Mouse (Mus musculus) neural tube, embryonic 15.5 days (tissue): ENCODE measurements around the gene Gm1979. TPM values are rescaled to one million over a fixed set of nuclear protein-coding genes. Genes with fewer than 3 reads are reported as not detected.
"Not testable (repeated sequence)": the region's sequence is repeated elsewhere in the genome, so short reads cannot be mapped to it uniquely, and the experiment has no call there.

Experiments used
- ATAC-seq: fragments of 200-750 bp; cut with Nextera tagmentation; 2 replicates; pipeline ENCODE4 v1.8.0; 2017; ENCODE audit warnings: mild to moderate bottlenecking, moderate TSS enrichment, moderate library complexity; ENCODE audit not compliant: low FRiP score
- H3K27ac ChIP-seq: fragments of 300-500 bp; sonication (generic); replicated peaks from 2 replicates; pipeline ENCODE4 v1.5.1; 2015; ENCODE audit warnings: mild to moderate bottlenecking, inconsistent platforms
- H3K27me3 ChIP-seq: fragments of 300-500 bp; sonication (generic); replicated peaks from 2 replicates; pipeline ENCODE4 v1.6.1; 2015; ENCODE audit warnings: inconsistent platforms
- H3K36me3 ChIP-seq: fragments of 300-500 bp; sonication (generic); 2 replicates; pipeline ENCODE4 v1.6.1; 2015; ENCODE audit warnings: inconsistent platforms
- H3K4me1 ChIP-seq: fragments of 300-500 bp; sonication (generic); 2 replicates; pipeline ENCODE4 v1.6.1; 2015; ENCODE audit warnings: inconsistent platforms
- H3K4me2 ChIP-seq: fragments of 300-500 bp; sonication (generic); 2 replicates; pipeline ENCODE4 v1.6.1; 2015; ENCODE audit warnings: inconsistent platforms, mild to moderate bottlenecking, moderate library complexity
- H3K4me3 ChIP-seq: fragments of 300-500 bp; sonication (generic); replicated peaks from 2 replicates; pipeline ENCODE4 v1.5.1; 2015; ENCODE audit warnings: mild to moderate bottlenecking, inconsistent platforms
- H3K9ac ChIP-seq: fragments of 300-500 bp; sonication (generic); replicated peaks from 2 replicates; pipeline ENCODE4 v1.6.1; 2015; ENCODE audit warnings: mild to moderate bottlenecking, inconsistent platforms
- H3K9me3 ChIP-seq: fragments of 300-500 bp; sonication (generic); replicated peaks from 2 replicates; pipeline ENCODE4 v1.6.1; 2016; ENCODE audit warnings: inconsistent platforms
- WGBS: fragments of 180-500 bp; shearing (Covaris S2); methylation state at CpG from one replicate; pipeline ENCODE4 v1.1.7; 2015; ENCODE audit warnings: mixed read lengths; 5-methylcytosine and 5-hydroxymethylcytosine counted together
- polyA plus RNA-seq: library from polyadenylated mRNA; unstranded; fragments of >200 nt; fragmentation: Nextera tagmentation; extraction: Ambion mirVana; gene quantifications from 2 replicates; pipeline ENCODE4 v1.2.1, GENCODE M21; 2015

Gm1979 gene
- 0.40 and 0.57 TPM in 2 replicates for polyA plus RNA-seq

DNA sequence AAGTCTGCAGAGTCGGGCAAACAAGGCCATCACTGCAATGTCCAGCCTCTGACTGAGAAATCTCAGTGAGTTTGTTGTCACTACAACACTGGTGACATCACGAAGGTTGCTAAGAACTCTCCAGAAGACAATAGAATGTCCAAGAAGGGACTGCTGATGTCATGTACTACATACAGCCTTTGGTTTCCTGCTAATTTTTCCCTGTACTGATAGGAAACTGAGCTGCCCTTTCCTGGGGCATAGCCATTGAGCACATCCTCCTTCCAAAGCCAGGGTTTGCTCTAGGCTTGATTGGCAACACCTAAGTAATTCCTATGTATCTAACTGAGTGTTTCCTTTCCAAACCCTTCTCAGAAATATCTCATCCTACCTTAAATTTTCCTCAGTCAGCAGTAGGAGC is at the start of gene Gm1979:
Gene Gm1979 (minus strand): TSS at position 101 of the 400 bp plus-strand sequence.
- not testable (repeated sequence) for H3K27ac ChIP-seq, H3K9ac ChIP-seq, H3K36me3 ChIP-seq, H3K4me2 ChIP-seq, ATAC-seq, H3K4me1 ChIP-seq, H3K27me3 ChIP-seq, H3K9me3 ChIP-seq, H3K4me3 ChIP-seq
- 100% methylated on average over 1 of the region's 2 CpGs for WGBS

DNA sequence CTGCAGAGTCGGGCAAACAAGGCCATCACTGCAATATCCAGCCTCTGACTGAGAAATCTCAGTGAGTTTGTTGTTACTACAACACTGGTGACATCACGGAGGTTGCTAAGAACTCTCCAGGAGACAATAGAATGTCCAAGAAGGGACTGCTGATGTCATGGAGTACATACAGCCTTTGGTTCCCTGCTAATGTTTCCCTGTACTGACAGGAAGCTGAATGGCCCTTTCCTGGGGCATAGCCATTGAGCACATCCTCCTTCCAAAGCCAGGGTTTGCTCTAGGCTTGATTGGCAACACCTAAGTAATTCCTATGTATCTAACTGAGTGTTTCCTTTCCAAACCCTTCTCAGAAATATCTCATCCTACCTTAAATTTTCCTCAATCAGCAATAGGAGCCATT is 34.9 kb upstream of the Gm1979 start, which contains the start of gene Speer4a:
Gene Speer4a (minus strand): TSS at position 101 of the 400 bp plus-strand sequence.
- not testable (repeated sequence) for H3K36me3 ChIP-seq, H3K27ac ChIP-seq, H3K9ac ChIP-seq, H3K4me2 ChIP-seq, H3K4me1 ChIP-seq, H3K4me3 ChIP-seq, ATAC-seq, H3K9me3 ChIP-seq, H3K27me3 ChIP-seq
- WGBS = 78% methylated on average over 2 of the region's 2 CpGs

GRCm38 (mm10) chr5:26022816-26023215 is 18.2 kb upstream of the Gm1979 start, which contains the start of gene Gm5862:
Gene Gm5862 (minus strand): TSS chr5:26022916.
- WGBS = no CpG with 5 or more reads among the region's 3 CpGs
- not testable (repeated sequence) for H3K4me2 ChIP-seq

GRCm38 (mm10) chr5:26007697-26008096 is 3.1 kb upstream of the Gm1979 start:
- WGBS = 75% methylated on average over 7 of the region's 7 CpGs
- peak; percentile 21; the same call in 1 of the 2 replicates for ATAC-seq
- H3K4me3 ChIP-seq = peak overlapping the region; percentile 40

More at GRCm38 (mm10) chr5:26022816-26023215, 18.2 kb upstream of the Gm1979 start, which contains the start of gene Gm5862:
- H3K4me1 ChIP-seq, H3K27ac ChIP-seq, H3K9me3 ChIP-seq, H3K27me3 ChIP-seq, H3K36me3 ChIP-seq, ATAC-seq, H3K9ac ChIP-seq, H3K4me3 ChIP-seq: not testable (repeated sequence)

DNA sequence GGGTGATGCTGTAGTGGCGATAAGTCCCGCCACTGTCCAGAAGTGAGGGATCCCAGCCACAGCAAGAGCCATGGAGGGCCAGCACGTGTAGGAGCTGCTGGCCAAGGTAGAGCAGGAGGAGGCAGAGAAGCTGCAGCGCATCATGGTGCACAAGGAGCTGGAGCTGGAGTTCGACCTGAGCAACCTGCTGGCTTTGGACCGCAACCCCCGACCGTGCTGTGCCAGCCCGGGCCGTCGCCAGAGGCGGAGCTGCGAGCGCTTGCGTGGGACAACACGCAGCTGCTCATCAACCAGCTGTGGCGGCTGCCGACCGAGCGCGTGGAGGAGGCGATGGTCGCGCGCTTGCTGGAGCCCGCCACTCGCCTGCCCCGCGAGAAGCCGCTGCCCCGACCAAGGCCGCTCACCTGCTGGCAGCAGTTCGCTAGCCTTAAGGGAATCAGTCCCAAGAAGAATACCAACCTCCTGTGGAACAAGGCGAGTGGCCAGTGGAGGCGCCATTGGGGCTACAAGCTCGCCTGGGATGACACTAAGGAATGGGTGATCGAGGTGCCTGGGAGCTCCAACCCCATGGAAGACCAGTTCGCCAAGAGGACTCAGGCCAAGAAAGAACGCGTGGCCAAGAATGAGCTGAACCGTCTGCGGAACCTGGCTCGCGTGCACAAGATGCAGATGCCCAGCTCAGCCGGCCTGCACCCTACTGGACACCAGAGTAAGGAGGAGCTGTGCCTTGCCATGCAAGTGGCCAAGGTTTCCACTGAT is 2.5 kb upstream of the Gm1979 start:
- WGBS = 21% methylated on average over 45 of the region's 45 CpGs

More at GRCm38 (mm10) chr5:26007697-26008096, 3.1 kb upstream of the Gm1979 start:
- H3K4me1 ChIP-seq, H3K9ac ChIP-seq, H3K27ac ChIP-seq, H3K36me3 ChIP-seq, H3K27me3 ChIP-seq, H3K9me3 ChIP-seq: not testable (repeated sequence)
- peak overlapping the region; percentile 62 for H3K4me2 ChIP-seq

GRCm38 (mm10) chr5:25988550-25988949 is 16.0 kb downstream of the Gm1979 start, which contains the start of gene Gm21698:
Gene Gm21698 (minus strand): TSS chr5:25988650.
- not testable (repeated sequence) for H3K9ac ChIP-seq

More for the DNA sequence above, 2.5 kb upstream of the Gm1979 start:
- Histone ChIP-seq H3K4me3 (peak overlapping the region; percentile 40), H3K9ac (peak overlapping the region; percentile 34), H3K4me2 (peak overlapping the region; percentile 62)
- not testable (repeated sequence) for H3K36me3 ChIP-seq, H3K9me3 ChIP-seq, H3K27me3 ChIP-seq, H3K27ac ChIP-seq, H3K4me1 ChIP-seq
- ATAC-seq = peak; percentile 93

DNA sequence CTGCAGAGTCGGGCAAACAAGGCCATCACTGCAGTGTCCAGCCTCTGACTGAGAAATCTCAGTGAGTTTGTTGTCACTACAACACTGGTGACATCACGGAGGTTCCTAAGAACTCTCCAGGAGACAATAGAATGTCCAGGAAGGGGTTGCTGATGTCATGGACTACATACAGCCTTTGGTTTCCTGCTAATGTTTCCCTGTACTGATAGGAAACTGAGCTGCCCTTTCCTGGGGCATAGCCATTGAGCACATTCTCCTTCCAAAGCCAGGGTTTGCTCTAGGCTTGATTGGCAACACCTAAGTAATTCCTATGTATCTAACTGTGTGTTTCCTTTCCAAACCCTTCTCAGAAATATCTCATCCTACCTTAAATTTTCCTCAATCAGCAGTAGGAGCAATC is 32.0 kb downstream of the Gm1979 start, which contains the start of gene Gm21680:
Gene Gm21680 (minus strand): TSS at position 101 of the 400 bp plus-strand sequence.
- not testable (repeated sequence) for H3K4me2 ChIP-seq, H3K27me3 ChIP-seq, ATAC-seq, H3K4me1 ChIP-seq, H3K9me3 ChIP-seq, H3K27ac ChIP-seq, H3K9ac ChIP-seq, H3K4me3 ChIP-seq, H3K36me3 ChIP-seq
- WGBS = no CpG with 5 or more reads among the region's 2 CpGs

More at GRCm38 (mm10) chr5:25988550-25988949, 16.0 kb downstream of the Gm1979 start, which contains the start of gene Gm21698:
- H3K4me3 ChIP-seq, ATAC-seq, H3K4me2 ChIP-seq, H3K27ac ChIP-seq, H3K9me3 ChIP-seq, H3K36me3 ChIP-seq, H3K4me1 ChIP-seq, H3K27me3 ChIP-seq: not testable (repeated sequence)
- no CpG with 5 or more reads among the region's 3 CpGs for WGBS

DNA sequence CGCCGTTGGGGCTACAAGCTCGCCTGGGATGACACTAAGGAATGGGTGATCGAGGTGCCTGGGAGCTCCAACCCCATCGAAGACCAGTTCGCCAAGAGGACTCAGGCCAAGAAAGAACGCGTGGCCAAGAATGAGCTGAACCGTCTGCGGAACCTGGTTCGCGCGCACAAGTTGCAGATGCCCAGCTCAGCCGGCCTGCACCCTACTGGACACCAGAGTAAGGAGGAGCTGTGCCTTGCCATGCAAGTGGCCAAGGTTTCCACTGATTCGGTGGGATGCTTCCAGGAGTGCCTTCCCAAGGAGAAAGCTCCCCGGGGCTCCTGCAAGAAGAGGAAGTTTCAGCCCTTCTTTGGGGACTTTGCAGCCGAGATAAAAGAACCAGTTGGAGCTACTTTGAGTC is 47.5 kb downstream of the Gm1979 start:
- H3K36me3 ChIP-seq, ATAC-seq, H3K4me1 ChIP-seq, H3K9me3 ChIP-seq, H3K27me3 ChIP-seq, H3K9ac ChIP-seq, H3K27ac ChIP-seq: not testable (repeated sequence)
- 63% methylated on average over 17 of the region's 17 CpGs for WGBS
- H3K4me2 ChIP-seq = peak overlapping the region; percentile 47
- H3K4me3 ChIP-seq = peak overlapping the region; percentile 24

GRCm38 (mm10) chr5:25956611-25957010 is 48.0 kb downstream of the Gm1979 start:
- H3K27ac ChIP-seq, H3K9me3 ChIP-seq, H3K4me1 ChIP-seq, H3K27me3 ChIP-seq, H3K9ac ChIP-seq, H3K36me3 ChIP-seq: not testable (repeated sequence)
- WGBS = 40% methylated on average over 32 of the region's 32 CpGs
- Histone ChIP-seq H3K4me3 (peak overlapping the region; percentile 24), H3K4me2 (peak overlapping the region; percentile 47)
- ATAC-seq = peak; percentile 75; the same call in 1 of the 2 replicates

GRCm38 (mm10) chr5:25954317-25954716 is 50.3 kb downstream of the Gm1979 start, which contains the start of gene Gm21671:
Gene Gm21671 (minus strand): TSS chr5:25954417.
- H3K4me3 ChIP-seq, H3K9me3 ChIP-seq, H3K4me2 ChIP-seq, H3K27ac ChIP-seq, H3K27me3 ChIP-seq, H3K9ac ChIP-seq, ATAC-seq, H3K36me3 ChIP-seq, H3K4me1 ChIP-seq: not testable (repeated sequence)
- 87% methylated on average over 2 of the region's 2 CpGs for WGBS
